Mouse (Mus musculus) C2C12 (cell line): ENCODE data around the gene Casq1.

Experiments used
- CEBPB ChIP-seq: IDR thresholded peaks from one replicate; pipeline ENCODE4 v1.6.1; 2011; ENCODE audit warnings: low read depth, mild to moderate bottlenecking, control low read depth, moderate library complexity
- CTCF ChIP-seq: IDR thresholded peaks from one replicate; pipeline ENCODE4 v1.5.1; 2011; ENCODE audit not compliant: control insufficient read depth, insufficient read depth, insufficient read length
- MYOD1 ChIP-seq: IDR thresholded peaks from one replicate; pipeline ENCODE4 v1.6.1; 2011; ENCODE audit warnings: low read depth; ENCODE audit not compliant: control insufficient read depth, insufficient read length
- MYOG ChIP-seq: IDR thresholded peaks from one replicate; pipeline ENCODE4 v1.6.1; 2011; ENCODE audit not compliant: control insufficient read depth, insufficient read length; ENCODE audit errors: extremely low read depth
- USF1 ChIP-seq: IDR thresholded peaks from one replicate; pipeline ENCODE4 v1.6.1; 2011; ENCODE audit warnings: low read depth, mild to moderate bottlenecking, control low read depth, moderate library complexity

DNA sequence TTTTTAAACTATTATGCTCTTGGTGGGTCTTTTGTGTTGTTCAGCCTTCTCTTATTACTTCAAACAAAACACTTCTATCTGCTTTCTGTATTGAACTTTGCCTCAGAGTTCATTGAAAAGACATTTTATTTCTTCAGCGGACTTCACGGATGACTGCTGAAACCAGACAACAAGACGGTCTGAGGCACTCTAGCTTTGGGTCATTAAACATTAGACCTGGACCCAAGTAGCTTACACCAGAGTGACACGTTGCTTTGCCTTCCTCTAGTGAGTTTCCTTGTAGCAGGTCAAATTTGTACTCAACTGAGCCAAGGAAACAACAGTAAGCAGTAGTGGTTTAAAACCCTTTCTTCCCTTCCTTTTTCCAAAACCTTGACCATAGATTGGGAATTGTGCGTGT, 51.8 kb downstream of the Casq1 start:
- TF ChIP-seq CTCF, result no peak
- no peak for TF ChIP-seq MYOD1
- TF ChIP-seq USF1, result no peak
- no peak for TF ChIP-seq MYOG
- TF ChIP-seq CEBPB, result no peak
